In genomic region chr11:53890906-53891504, GRCm38 (mm10) we compare ENCODE assay signal across 8 mouse cellular contexts. TPM values are rescaled to one million over a fixed set of nuclear protein-coding genes. Genes with fewer than 3 reads are reported as not detected.
DNase-seq lines count a peak whose midpoint lies in the region; ATAC-seq and TF ChIP-seq lines count a peak whose summit lies in the region.

No protein-coding gene starts in this region.

- ATAC-seq in Patski: peak; percentile 22
- ATAC-seq in limb, embryonic 11.5 days (ENCODE audit: insufficient number of reproducible peaks, low FRiP score, low TSS enrichment, low read depth): peak; percentile 24
- 0 out of 2 replicates have a peak, but pooled peaks have one; percentile 1 for ATAC-seq in neural tube, embryonic 12.5 days (ENCODE audit: low FRiP score, low read depth)

- TF ChIP-seq CTCF in kidney, adult 2 months (conservative IDR thresholded peaks at IDR 0.05; ENCODE audit: insufficient read depth, insufficient read length, low read depth, low read length): no peak
- TF ChIP-seq CTCF in Patski (IDR thresholded peaks at IDR 0.05): no peak

- peaks cover 19% of the 10 kb centered on the region; the same call in 1 of the 2 replicates for H3K4me1 ChIP-seq in kidney, adult 2 months (ENCODE audit: control insufficient read depth, insufficient read depth, low read length)
- H3K4me1 ChIP-seq in forebrain, embryonic 10.5 days: peaks cover 35% of the 10 kb centered on the region
- no peaks in the 10 kb centered on the region; the same call in 1 of the 2 replicates for H3K4me1 ChIP-seq in limb, embryonic 11.5 days (ENCODE audit: control insufficient read depth, insufficient read depth, low read length)
- H3K4me1 ChIP-seq in neural tube, embryonic 12.5 days: peaks cover 10% of the 10 kb centered on the region; the same call in 1 of the 2 replicates

- TF ChIP-seq POLR2A in kidney, adult 2 months (IDR thresholded peaks at IDR 0.05; ENCODE audit: low read depth, low read length): no peak

- H3K36me3 ChIP-seq in kidney, adult 2 months (ENCODE audit: control insufficient read depth, insufficient read depth, low read length): no peaks in the 10 kb centered on the region; the same call in 1 of the 2 replicates
- H3K36me3 ChIP-seq in forebrain, embryonic 10.5 days (replicated peaks): 0 out of 2 replicates have a peak, but pooled peaks cover 3% of the 10 kb centered on the region
- H3K36me3 ChIP-seq in limb, embryonic 11.5 days (ENCODE audit: control insufficient read depth, insufficient read depth, low read length): no peaks in the 10 kb centered on the region
- no peaks in the 10 kb centered on the region for H3K36me3 ChIP-seq in neural tube, embryonic 12.5 days

- WGBS in kidney, adult 2 months: 2% methylated on average over 33 of the region's 33 CpGs
- WGBS in forebrain, embryonic 10.5 days: 2% methylated on average over 33 of the region's 33 CpGs
- WGBS in limb, embryonic 11.5 days: 3% methylated on average over 33 of the region's 33 CpGs
- 3% methylated on average over 33 of the region's 33 CpGs for WGBS in neural tube, embryonic 12.5 days

- peak overlapping the region; percentile 62 for H3K9ac ChIP-seq in limb, embryonic 11.5 days (ENCODE audit: low read length)
- H3K9ac ChIP-seq in neural tube, embryonic 12.5 days: peak overlapping the region; percentile 57

- in situ Hi-C loops in Patski (cut with MboI; ENCODE audit: low pct_unique_long_range_greater_than_20kb): loop anchor here (25.0 kb wide), 1 partner anchor 429 kb away; the partner anchor contains the start of genes Gm10447, Gm9837 and Shroom1

- CTCF ChIA-PET in Patski (lab: Charles Lee): no interaction called here

- H3K4me3 ChIP-seq in kidney, adult 2 months (ENCODE audit: insufficient read depth, low read depth, low read length): peak overlapping the region; percentile 94
- peak overlapping the region; percentile 68 for H3K4me3 ChIP-seq in forebrain, embryonic 10.5 days
- peak overlapping the region; percentile 54 for H3K4me3 ChIP-seq in limb, embryonic 11.5 days (ENCODE audit: low read depth, low read length)
- H3K4me3 ChIP-seq in neural tube, embryonic 12.5 days: peak overlapping the region; percentile 54

- DNase-seq in kidney, adult 2 months: no peak
- no peak for DNase-seq in kidney, postnatal 25 days
- no peak for DNase-seq in Patski (ENCODE audit: low read depth, low spot score)
- DNase-seq in forebrain, embryonic 10.5 days (ENCODE audit: extremely low spot score, low spot score): no peak
- no peak for DNase-seq in limb, embryonic 11.5 days (ENCODE audit: low spot score)
- no peak for DNase-seq in cerebellum, postnatal 25 days
- no peak for DNase-seq in layer of hippocampus, postnatal 10 days (ENCODE audit: low spot score in 2 of 2)

- H3K4me2 ChIP-seq in limb, embryonic 11.5 days (ENCODE audit: low read depth, severe bottlenecking): peak overlapping the region; percentile 90
- peak overlapping the region; percentile 88 for H3K4me2 ChIP-seq in neural tube, embryonic 12.5 days (replicated peaks)

- no peaks in the 10 kb centered on the region for H3K9me3 ChIP-seq in forebrain, embryonic 10.5 days
- H3K9me3 ChIP-seq in limb, embryonic 11.5 days (ENCODE audit: control insufficient read depth, low read length): no peaks in the 10 kb centered on the region
- H3K9me3 ChIP-seq in neural tube, embryonic 12.5 days: no peaks in the 10 kb centered on the region

- POLR2A ChIA-PET in Patski (lab: Charles Lee): no interaction called here

- H3K27ac ChIP-seq in kidney, adult 2 months (ENCODE audit: insufficient read depth, low read depth, low read length): peak overlapping the region; percentile 95
- H3K27ac ChIP-seq in forebrain, embryonic 10.5 days: peak overlapping the region; percentile 87
- no peak overlapping the region for H3K27ac ChIP-seq in limb, embryonic 11.5 days (replicated peaks; ENCODE audit: low read depth, low read length)
- no peak overlapping the region for H3K27ac ChIP-seq in neural tube, embryonic 12.5 days

- no peaks in the 10 kb centered on the region for H3K27me3 ChIP-seq in kidney, adult 2 months (replicated peaks; ENCODE audit: control insufficient read depth, insufficient read depth, low read length)
- no peaks in the 10 kb centered on the region for H3K27me3 ChIP-seq in Patski
- peaks cover 13% of the 10 kb centered on the region for H3K27me3 ChIP-seq in forebrain, embryonic 10.5 days (ENCODE audit: poor library complexity, severe bottlenecking)
- H3K27me3 ChIP-seq in limb, embryonic 11.5 days (ENCODE audit: control insufficient read depth, insufficient read depth, low read length): no peaks in the 10 kb centered on the region
- H3K27me3 ChIP-seq in neural tube, embryonic 12.5 days (replicated peaks): no peaks in the 10 kb centered on the region

RNA-seq across cellular contexts. Expression of gene Slc22a5, which starts 0.5 kb away (rescaled TPM):
- 188 and 195 TPM in 2 replicates for polyA plus RNA-seq in kidney, adult 2 months (2012; rRNA removed)
- 26.7 TPM for polyA plus RNA-seq in Patski (2021)
- 7.0 and 7.7 TPM in 2 replicates for polyA plus RNA-seq in forebrain, embryonic 10.5 days (2016; fragmentation: Nextera tagmentation; extraction: Ambion mirVana)
- 5.3 and 6.6 TPM in 2 replicates for polyA plus RNA-seq in limb, embryonic 11.5 days (2014; fragmentation: Nextera tagmentation; extraction: Ambion mirVana)
- polyA plus RNA-seq in neural tube, embryonic 12.5 days (2016; fragmentation: Nextera tagmentation; extraction: Ambion mirVana): 7.4 and 7.6 TPM in 2 replicates
- 10 to 100 TPM; 13.3 to 15.8 TPM for total RNA-seq in layer of hippocampus, postnatal 10 days (2021)

RNA-seq across cellular contexts. Expression of gene Gm12216, which starts 31.9 kb away (rescaled TPM):
- polyA plus RNA-seq in kidney, adult 2 months (2012; rRNA removed): 5.4 and 5.8 TPM in 2 replicates
- polyA plus RNA-seq in Patski (2021): 0.58 TPM
- 0.16 TPM in 1 of 2 replicates, not detected in the other for polyA plus RNA-seq in forebrain, embryonic 10.5 days (2016; fragmentation: Nextera tagmentation; extraction: Ambion mirVana)
- polyA plus RNA-seq in limb, embryonic 11.5 days (2014; fragmentation: Nextera tagmentation; extraction: Ambion mirVana): 0.47 TPM in 1 of 2 replicates, not detected in the other
- polyA plus RNA-seq in neural tube, embryonic 12.5 days (2016; fragmentation: Nextera tagmentation; extraction: Ambion mirVana): 0.19 TPM in 1 of 2 replicates, not detected in the other
- total RNA-seq in layer of hippocampus, postnatal 10 days (2021): 1 to 10 TPM; 1.4 to 3.6 TPM

Comparison
In these comparisons a context has a peak if more than half of its experiments do, and no peak if none do; other contexts are left out.
1. H3K27ac ChIP-seq: peak in kidney, adult 2 months (single experiment) and forebrain, embryonic 10.5 days (single experiment); none in limb, embryonic 11.5 days (single experiment) and neural tube, embryonic 12.5 days (single experiment).
2. Peak in every context shown above with its lines, with median percentiles within 50 percentile points of each other: H3K4me3 ChIP-seq and ATAC-seq.